Mouse (Mus musculus) cerebellum, adult 2 months (tissue): Measurements from ENCODE around the gene Klhdc9.
A peak's percentile ranks its signal among the peaks of the same experiment; 100 is the strongest.

Experiments used
- CTCF ChIP-seq: fragments of 200-500 bp; IDR thresholded peaks from 2 replicates; pipeline ENCODE4 v1.5.1; 2011; ENCODE audit warnings: low read depth, mild to moderate bottlenecking, control low read depth, low read length, moderate library complexity, borderline replicate concordance; ENCODE audit not compliant: insufficient read depth
- POLR2A ChIP-seq: fragments of 200-500 bp; IDR thresholded peaks from 2 replicates; pipeline ENCODE4 v1.6.1; 2011; ENCODE audit warnings: low read length, control low read depth, borderline replicate concordance; ENCODE audit not compliant: insufficient read depth

GRCm38 (mm10) chr1:171328839-171329432 lies 31.7 kb downstream of the Klhdc9 start, which contains the start of gene Dedd:
- TF ChIP-seq CTCF (no peak), POLR2A (peak; percentile 62; the same call in 1 of the 2 replicates)
